Comparison of ENCODE assay signal across 25 mouse cellular contexts in genomic region chr17:3217023-3217422, GRCm38 (mm10).
DNase-seq lines count a peak whose midpoint lies in the region; ATAC-seq and TF ChIP-seq lines count a peak whose summit lies in the region.
"Had no signal": no experiment of that assay in that cellular context is flagged by ENCODE, and none has a peak within 500 bp of the region (broad histone marks: within the 10 kb centered on the region; RNA-seq: fewer than 3 reads in every experiment).

No protein-coding gene starts in this region.

- H3K36me3 ChIP-seq in liver, embryonic 11.5 days (ENCODE audit: control insufficient read depth, insufficient read depth, low read length): peaks cover 7% of the 10 kb centered on the region; the same call in 1 of the 2 replicates
- H3K36me3 ChIP-seq in liver, embryonic 12.5 days: peaks cover 48% of the 10 kb centered on the region
- no peaks in the 10 kb centered on the region for H3K36me3 ChIP-seq in lung, postnatal 0 days (ENCODE audit: insufficient read depth, low read length)
- peaks cover 34% of the 10 kb centered on the region for H3K36me3 ChIP-seq in liver, embryonic 15.5 days (replicated peaks)
- H3K36me3 ChIP-seq: hindbrain, embryonic 15.5 days had no signal

- H3K27ac ChIP-seq in liver, embryonic 11.5 days (ENCODE audit: low read depth, low read length): no peak overlapping the region
- no peak overlapping the region for H3K27ac ChIP-seq in liver, embryonic 12.5 days
- H3K27ac ChIP-seq in lung, postnatal 0 days (ENCODE audit: low read length): peak overlapping the region; percentile 68; the same call in 1 of the 2 replicates
- no peak overlapping the region for H3K27ac ChIP-seq in liver, embryonic 15.5 days (replicated peaks)
- H3K27ac ChIP-seq: embryonic facial prominence, embryonic 12.5 days; embryonic facial prominence, embryonic 15.5 days; heart, embryonic 13.5 days; hindbrain, embryonic 12.5 days; hindbrain, embryonic 15.5 days had no signal

- no peaks in the 10 kb centered on the region for H3K9me3 ChIP-seq in liver, embryonic 11.5 days (ENCODE audit: control insufficient read depth, low read length)
- H3K9me3 ChIP-seq in liver, embryonic 12.5 days (replicated peaks): no peaks in the 10 kb centered on the region
- H3K9me3 ChIP-seq in lung, postnatal 0 days (ENCODE audit: low read length): no peaks in the 10 kb centered on the region
- no peaks in the 10 kb centered on the region for H3K9me3 ChIP-seq in liver, embryonic 15.5 days (replicated peaks)
- H3K9me3 ChIP-seq: embryonic facial prominence, embryonic 12.5 days; embryonic facial prominence, embryonic 15.5 days; G1E; heart, embryonic 13.5 days; hindbrain, embryonic 12.5 days; hindbrain, embryonic 15.5 days had no signal

- TF ChIP-seq EP300 in lung, postnatal 0 days (IDR thresholded peaks at IDR 0.05): no peak

- H3K27me3 ChIP-seq in liver, embryonic 11.5 days (replicated peaks; ENCODE audit: control insufficient read depth, insufficient read depth, low read length): no peaks in the 10 kb centered on the region
- H3K27me3 ChIP-seq in liver, embryonic 12.5 days (replicated peaks): no peaks in the 10 kb centered on the region
- no peaks in the 10 kb centered on the region for H3K27me3 ChIP-seq in lung, postnatal 0 days (replicated peaks; ENCODE audit: insufficient read depth, low read length)
- H3K27me3 ChIP-seq in liver, embryonic 15.5 days: no peaks in the 10 kb centered on the region
- H3K27me3 ChIP-seq: CH12.LX; embryonic facial prominence, embryonic 12.5 days; embryonic facial prominence, embryonic 15.5 days; heart, embryonic 13.5 days; hindbrain, embryonic 12.5 days; hindbrain, embryonic 15.5 days; Patski had no signal

- DNase-seq in heart, adult 11 months: peak; percentile 34
- DNase-seq in heart, postnatal 14 days: no peak
- DNase-seq in liver, embryonic 11.5 days (ENCODE audit: low spot score): no peak
- no peak for DNase-seq in lung, postnatal 0 days (ENCODE audit: low spot score)
- DNase-seq in lung, postnatal 4 days: no peak
- DNase-seq: adrenal gland, postnatal 10 days; adrenal gland, postnatal 36 days; B cell, adult 2 months; cerebellum, adult 18-20 months; cerebellum, adult 9-10 months; cerebellum, postnatal 14 days; forebrain, postnatal 0 days; gastrocnemius, postnatal 10 days; gastrocnemius, postnatal 36 days had no signal

- H3K4me2 ChIP-seq in liver, embryonic 11.5 days: no peak overlapping the region
- H3K4me2 ChIP-seq in liver, embryonic 12.5 days: no peak overlapping the region
- H3K4me2 ChIP-seq in lung, postnatal 0 days (replicated peaks; ENCODE audit: low read depth, low read length): no peak overlapping the region
- no peak overlapping the region for H3K4me2 ChIP-seq in liver, embryonic 15.5 days
- H3K4me2 ChIP-seq: embryonic facial prominence, embryonic 12.5 days; embryonic facial prominence, embryonic 15.5 days; heart, embryonic 13.5 days; hindbrain, embryonic 12.5 days; hindbrain, embryonic 15.5 days had no signal

- H3K4me3 ChIP-seq in liver, embryonic 11.5 days (ENCODE audit: low read depth, low read length): no peak overlapping the region
- no peak overlapping the region for H3K4me3 ChIP-seq in liver, embryonic 12.5 days
- H3K4me3 ChIP-seq in lung, postnatal 0 days (ENCODE audit: low read depth, low read length): no peak overlapping the region
- H3K4me3 ChIP-seq in liver, embryonic 15.5 days (replicated peaks): no peak overlapping the region
- H3K4me3 ChIP-seq: embryonic facial prominence, embryonic 12.5 days; embryonic facial prominence, embryonic 15.5 days; heart, embryonic 13.5 days; hindbrain, embryonic 12.5 days; hindbrain, embryonic 15.5 days had no signal

- peaks cover 19% of the 10 kb centered on the region for H3K4me1 ChIP-seq in liver, embryonic 11.5 days (replicated peaks; ENCODE audit: control insufficient read depth, insufficient read depth, low read length)
- peaks cover 47% of the 10 kb centered on the region for H3K4me1 ChIP-seq in liver, embryonic 12.5 days
- peaks cover 3% of the 10 kb centered on the region; the same call in 1 of the 2 replicates for H3K4me1 ChIP-seq in lung, postnatal 0 days (ENCODE audit: insufficient read depth, low read depth, low read length)
- peaks cover 6% of the 10 kb centered on the region for H3K4me1 ChIP-seq in liver, embryonic 15.5 days (replicated peaks)
- H3K4me1 ChIP-seq: embryonic facial prominence, embryonic 12.5 days; embryonic facial prominence, embryonic 15.5 days; hindbrain, embryonic 12.5 days had no signal

- no peak overlapping the region for H3K9ac ChIP-seq in liver, embryonic 11.5 days (ENCODE audit: low read depth, low read length)
- H3K9ac ChIP-seq in liver, embryonic 12.5 days: no peak overlapping the region
- no peak overlapping the region for H3K9ac ChIP-seq in lung, postnatal 0 days (replicated peaks; ENCODE audit: low read depth)
- H3K9ac ChIP-seq in liver, embryonic 15.5 days: no peak overlapping the region
- H3K9ac ChIP-seq: embryonic facial prominence, embryonic 12.5 days; embryonic facial prominence, embryonic 15.5 days; forebrain, postnatal 0 days; heart, embryonic 13.5 days; hindbrain, embryonic 12.5 days; hindbrain, embryonic 15.5 days had no signal

- no peak for TF ChIP-seq CTCF in lung, postnatal 0 days (IDR thresholded peaks at IDR 0.05)

- peak; percentile 72 for ATAC-seq in liver, embryonic 11.5 days (replicated peaks; ENCODE audit: low FRiP score)
- no peak for ATAC-seq in liver, embryonic 12.5 days
- ATAC-seq in lung, postnatal 0 days: peak; percentile 14; the same call in 1 of the 2 replicates
- ATAC-seq in liver, embryonic 15.5 days (ENCODE audit: insufficient read depth): 0 out of 2 replicates have a peak, but pooled peaks have one; percentile 15
- ATAC-seq: forebrain, embryonic 14.5 days; forebrain, postnatal 0 days; Patski had no signal

- intact Hi-C loops in heart, postnatal 14 days (cut with DNase I): no loop called here

- WGBS in liver, embryonic 11.5 days: 75% methylated on average over 5 of the region's 5 CpGs
- 51% methylated on average over 5 of the region's 5 CpGs for WGBS in liver, embryonic 12.5 days (ENCODE audit: insufficient replicate concordance)
- 87% methylated on average over 5 of the region's 5 CpGs for WGBS in lung, postnatal 0 days
- WGBS in liver, embryonic 15.5 days (ENCODE audit: insufficient replicate concordance): 47% methylated on average over 5 of the region's 5 CpGs
